Mouse (Mus musculus): Measurements from ENCODE around the gene Stab2. TPM values are rescaled to one million over a fixed set of nuclear protein-coding genes. Genes with fewer than 3 reads are reported as not detected.

The Stab2 gene
- total and polyA plus RNA-seq, 3 experiments, result 0.09 TPM; not detected in 2

GRCm38 (mm10) chr10:87008215-87008499, 332 bp upstream of the Stab2 start:
- no peak overlapping the region for H3K27ac ChIP-seq (ENCODE audit: insufficient read depth, low read depth)
- no peaks in the 10 kb centered on the region for H3K9me3 ChIP-seq (replicated peaks; ENCODE audit: low read length)
- no peaks in the 10 kb centered on the region for H3K36me3 ChIP-seq (replicated peaks in 1 of 2; ENCODE audit: control insufficient read depth in 1 of 2, insufficient read depth in 1 of 2, low read length in 1 of 2)
- no peaks in the 10 kb centered on the region for H3K27me3 ChIP-seq (replicated peaks)
- in situ Hi-C loops (cut with MboI; ENCODE audit: low pct_ligation_motif_present, low pct_unique_long_range_greater_than_20kb, low sequenced_read_pairs) (no loop called here), dilution Hi-C loops (cut with MboI; ENCODE audit: extremely low pct_ligation_motif_present, extremely low pct_unique_long_range_greater_than_20kb, low sequenced_read_pairs) (no loop called here)
- H3K79me2 ChIP-seq (replicated peaks; ENCODE audit: control insufficient read depth, extremely low read depth, insufficient read depth, poor library complexity, severe bottlenecking), result no peaks in the 10 kb centered on the region
- DNase-seq (ENCODE audit: extremely low read depth), result no peak
- TF ChIP-seq CHD1 (IDR thresholded peaks at IDR 0.05; ENCODE audit: low read depth, low read length) (no peak), MAZ (IDR thresholded peaks at IDR 0.05; ENCODE audit: low read depth, low read length) (no peak), CHD2 (IDR thresholded peaks at IDR 0.05; ENCODE audit: low read length) (no peak), RCOR1 (conservative IDR thresholded peaks at IDR 0.05; ENCODE audit: low read depth, low read length) (no peak), E2F4 (IDR thresholded peaks at IDR 0.05; ENCODE audit: insufficient replicate concordance, low read depth, low read length) (no peak), NELFE (IDR thresholded peaks at IDR 0.05; ENCODE audit: low read depth, low read length) (no peak), JUND (conservative IDR thresholded peaks at IDR 0.05; ENCODE audit: low read depth, low read length) (no peak), JUN (IDR thresholded peaks at IDR 0.05; ENCODE audit: insufficient read depth, low read depth, low read length) (no peak), NRF1 (IDR thresholded peaks at IDR 0.05; ENCODE audit: low read depth, low read length) (no peak)
- no peak overlapping the region for H3K4me2 ChIP-seq (ENCODE audit: insufficient read depth, low read depth, poor library complexity, severe bottlenecking)
- H3K9ac ChIP-seq (ENCODE audit: insufficient read depth, low read depth), result no peak overlapping the region
- H3K4me3 ChIP-seq (replicated peaks in 1 of 3; ENCODE audit: low read depth in 2 of 3, low read length in 2 of 3, poor library complexity in 1 of 3), result no peak overlapping the region
- peaks cover 0 to 3% of the 10 kb centered on the region in 2 experiments; a peak in 1 of 4 replicates for H3K4me1 ChIP-seq (ENCODE audit: control insufficient read depth in 1 of 2, insufficient read depth in 2 of 2)

DNA sequence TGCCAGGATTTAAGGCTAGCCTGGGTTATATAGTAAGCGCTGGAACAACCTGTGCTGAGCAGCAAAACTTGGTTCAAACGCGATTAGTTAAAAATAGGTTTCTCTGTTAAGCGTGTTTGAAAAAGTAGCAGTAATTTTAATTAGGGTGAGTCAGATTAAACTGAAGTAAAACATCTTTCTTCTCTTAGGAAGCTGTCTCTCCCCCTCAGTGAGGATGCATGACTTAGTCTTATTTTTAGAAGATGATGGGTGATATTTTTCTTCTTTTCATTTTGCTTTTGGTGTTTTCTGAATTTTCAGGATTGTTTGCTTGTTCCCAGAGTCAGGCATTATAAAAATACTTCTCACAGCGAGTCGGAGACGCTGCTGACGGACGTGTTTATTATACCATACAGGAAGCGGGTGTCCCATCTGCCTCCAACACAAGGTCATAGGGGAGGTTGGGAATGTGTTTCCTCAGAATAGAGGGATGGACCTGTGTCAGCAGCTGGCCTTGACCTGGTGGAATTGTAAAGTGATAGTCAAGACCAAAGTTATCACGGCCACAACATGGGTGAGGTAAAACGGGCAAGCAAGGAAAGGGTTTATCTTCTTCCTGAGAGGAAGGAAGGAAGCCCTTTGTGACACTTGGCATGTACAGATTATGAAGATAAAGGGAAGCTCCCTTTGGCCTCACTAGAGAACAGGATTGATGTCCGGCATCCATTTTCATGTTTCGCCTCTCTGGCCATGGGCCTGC, 15.4 kb downstream of the Stab2 start:
- Histone ChIP-seq H3K27ac (ENCODE audit: insufficient read depth, low read depth) (no peak overlapping the region), H3K9me3 (replicated peaks; ENCODE audit: low read length) (no peaks in the 10 kb centered on the region), H3K4me2 (ENCODE audit: insufficient read depth, low read depth, poor library complexity, severe bottlenecking) (no peak overlapping the region), H3K4me1 (ENCODE audit: control insufficient read depth in 1 of 2, insufficient read depth in 2 of 2) (peaks cover 0 to 9% of the 10 kb centered on the region in 2 experiments; a peak in 3 of 4 replicates), H3K27me3 (replicated peaks) (no peaks in the 10 kb centered on the region), H3K9ac (ENCODE audit: insufficient read depth, low read depth) (no peak overlapping the region), H3K79me2 (replicated peaks; ENCODE audit: control insufficient read depth, extremely low read depth, insufficient read depth, poor library complexity, severe bottlenecking) (no peaks in the 10 kb centered on the region), H3K36me3 (replicated peaks in 1 of 2; ENCODE audit: control insufficient read depth in 1 of 2, insufficient read depth in 1 of 2, low read length in 1 of 2) (no peaks in the 10 kb centered on the region), H3K4me3 (replicated peaks in 1 of 3; ENCODE audit: low read depth in 2 of 3, low read length in 2 of 3, poor library complexity in 1 of 3) (no peak overlapping the region)
- dilution Hi-C loops (cut with MboI; ENCODE audit: extremely low pct_ligation_motif_present, extremely low pct_unique_long_range_greater_than_20kb, low sequenced_read_pairs), result no loop called here
- no peak for DNase-seq (ENCODE audit: extremely low read depth)
- no peak for TF ChIP-seq BHLHE40 (IDR thresholded peaks at IDR 0.05; ENCODE audit: low read depth, low read length)
- no peak for TF ChIP-seq CHD2 (IDR thresholded peaks at IDR 0.05; ENCODE audit: low read length)
- TF ChIP-seq IRF4 (IDR thresholded peaks at IDR 0.05; ENCODE audit: low read depth, low read length), result no peak
- no peak for TF ChIP-seq UBTF (IDR thresholded peaks at IDR 0.05; ENCODE audit: low read depth, low read length)
- TF ChIP-seq SMC3 (IDR thresholded peaks at IDR 0.05; ENCODE audit: low read depth, low read length), result no peak
- TF ChIP-seq CTCF (conservative IDR thresholded peaks at IDR 0.05 in 1 of 2, IDR thresholded peaks at IDR 0.05 in 1 of 2; ENCODE audit: low read depth in 2 of 2, low read length in 2 of 2), result no peak
- no peak for TF ChIP-seq ETS1 (conservative IDR thresholded peaks at IDR 0.05; ENCODE audit: low read depth, low read length)
- TF ChIP-seq MXI1 (IDR thresholded peaks at IDR 0.05; ENCODE audit: low read depth, low read length), result no peak
- no peak for TF ChIP-seq MAFK (IDR thresholded peaks at IDR 0.05; ENCODE audit: insufficient replicate concordance, low read length)
- no peak for TF ChIP-seq ZC3H11A (IDR thresholded peaks at IDR 0.05; ENCODE audit: low read depth, low read length)
- no peak for TF ChIP-seq USF1 (IDR thresholded peaks at IDR 0.05; ENCODE audit: low read depth, low read length)
- no peak for TF ChIP-seq MAZ (IDR thresholded peaks at IDR 0.05; ENCODE audit: low read depth, low read length)
- no peak for TF ChIP-seq ELF1 (IDR thresholded peaks at IDR 0.05; ENCODE audit: low read depth, low read length)
- no peak for TF ChIP-seq RCOR1 (conservative IDR thresholded peaks at IDR 0.05; ENCODE audit: low read depth, low read length)
- TF ChIP-seq MEF2A (IDR thresholded peaks at IDR 0.05; ENCODE audit: borderline replicate concordance, low read depth, low read length), result no peak
- no peak for TF ChIP-seq TBP (conservative IDR thresholded peaks at IDR 0.05; ENCODE audit: low read depth, low read length)
- no peak for TF ChIP-seq ZMIZ1 (IDR thresholded peaks at IDR 0.05; ENCODE audit: low read depth, low read length)
- TF ChIP-seq MYC (IDR thresholded peaks at IDR 0.05; ENCODE audit: low read depth, low read length), result no peak
- TF ChIP-seq E2F4 (IDR thresholded peaks at IDR 0.05; ENCODE audit: insufficient replicate concordance, low read depth, low read length), result no peak
- in situ Hi-C loops (cut with MboI; ENCODE audit: low pct_ligation_motif_present, low pct_unique_long_range_greater_than_20kb, low sequenced_read_pairs), result no loop called here
